Mouse (Mus musculus): ENCODE measurements around the gene Adh7.

Adh7 gene

GRCm38 (mm10) chr3:138224363-138224954 lies 6.9 kb downstream of the Adh7 start:
- DNase-seq (ENCODE audit: low spot score): no peak

GRCm38 (mm10) chr3:138225331-138225730 lies 7.8 kb downstream of the Adh7 start:
- DNase-seq (ENCODE audit: low spot score): no peak

GRCm38 (mm10) chr3:138225853-138226252 lies 8.3 kb downstream of the Adh7 start:
- no peak for DNase-seq (ENCODE audit: low spot score)

- no peak for DNase-seq (ENCODE audit: low spot score)
These were observed 8.9 kb downstream of the Adh7 start for GRCm38 (mm10) chr3:138226476-138226875.

DNA sequence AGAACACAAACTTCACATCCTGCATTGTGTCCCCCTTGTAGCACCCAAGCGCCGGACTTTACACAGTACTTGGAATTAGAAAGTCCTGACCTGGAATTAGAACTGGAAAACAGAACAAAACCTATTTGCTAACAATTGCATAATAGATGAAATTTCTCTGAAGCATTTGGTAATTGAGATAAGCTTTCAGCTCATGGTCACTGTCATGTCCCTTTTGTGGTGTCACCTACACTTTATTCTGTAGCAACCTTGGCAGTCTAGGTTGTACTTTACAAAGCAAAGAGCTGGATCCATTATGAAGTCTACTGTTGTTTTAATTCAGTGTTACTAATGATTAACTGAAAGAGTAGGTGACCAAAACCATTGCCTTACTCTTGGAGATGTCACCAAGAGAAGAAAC lies 9.5 kb downstream of the Adh7 start:
- no peak for DNase-seq (ENCODE audit: low spot score)

GRCm38 (mm10) chr3:138227782-138228181 lies 10.2 kb downstream of the Adh7 start:
- DNase-seq (ENCODE audit: low spot score): no peak

DNA sequence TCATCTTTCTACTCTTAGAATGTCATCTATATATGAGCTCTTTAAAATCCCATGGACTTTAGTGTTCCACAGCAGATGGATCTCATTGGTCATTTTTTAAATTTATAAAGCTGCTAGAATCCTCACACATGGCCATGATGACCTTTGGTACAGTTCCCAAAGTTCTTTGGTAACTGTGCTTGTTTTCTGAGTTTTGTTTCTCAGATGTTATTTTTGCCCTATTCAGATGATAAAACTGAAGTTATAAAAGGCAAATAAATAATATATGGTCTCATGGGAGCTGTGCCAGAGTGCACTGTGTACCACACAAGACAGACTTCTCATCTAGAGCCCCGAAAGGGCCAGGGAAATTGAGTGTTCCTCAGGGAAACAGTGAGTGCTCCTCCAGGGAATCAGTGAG lies 11.9 kb downstream of the Adh7 start:
- no peak for DNase-seq (ENCODE audit: low spot score)

- no peak for DNase-seq (ENCODE audit: low spot score)
These were observed 12.7 kb downstream of the Adh7 start for GRCm38 (mm10) chr3:138230266-138230665.

GRCm38 (mm10) chr3:138231531-138231930 lies 14.0 kb downstream of the Adh7 start:
- DNase-seq (ENCODE audit: low spot score): no peak

- no peak for DNase-seq (ENCODE audit: low spot score)
These were observed 19.1 kb downstream of the Adh7 start for GRCm38 (mm10) chr3:138236546-138237163.

GRCm38 (mm10) chr3:138238046-138238445 lies 20.5 kb downstream of the Adh7 start:
- DNase-seq (ENCODE audit: low spot score): no peak

DNA sequence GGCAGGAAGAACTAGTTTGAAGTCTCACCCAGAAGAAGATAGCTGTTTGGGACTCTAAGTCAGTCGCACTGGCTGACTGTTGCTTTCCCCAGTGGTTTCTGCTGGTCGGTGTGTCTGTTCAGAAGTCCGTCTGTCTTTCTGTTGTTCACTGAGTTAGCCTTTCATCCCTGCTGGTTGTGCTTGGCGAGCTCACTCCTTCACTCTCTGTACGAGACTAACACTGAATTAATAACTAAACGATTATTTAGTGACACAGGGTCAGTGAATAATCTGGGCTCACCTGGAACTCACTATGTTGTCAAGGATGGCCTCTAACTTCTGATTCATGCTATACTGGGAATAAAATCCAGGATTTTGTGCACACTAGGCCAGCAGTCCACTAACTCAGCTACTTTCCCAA lies 21.9 kb downstream of the Adh7 start:
- DNase-seq (ENCODE audit: low spot score): no peak

- DNase-seq (ENCODE audit: low spot score): no peak
These were observed 22.9 kb downstream of the Adh7 start for GRCm38 (mm10) chr3:138240411-138240810.

GRCm38 (mm10) chr3:138240942-138241341 lies 23.4 kb downstream of the Adh7 start:
- DNase-seq (ENCODE audit: low spot score): no peak

- DNase-seq (ENCODE audit: low spot score): no peak
These were observed 23.8 kb downstream of the Adh7 start for GRCm38 (mm10) chr3:138241371-138241770.

DNA sequence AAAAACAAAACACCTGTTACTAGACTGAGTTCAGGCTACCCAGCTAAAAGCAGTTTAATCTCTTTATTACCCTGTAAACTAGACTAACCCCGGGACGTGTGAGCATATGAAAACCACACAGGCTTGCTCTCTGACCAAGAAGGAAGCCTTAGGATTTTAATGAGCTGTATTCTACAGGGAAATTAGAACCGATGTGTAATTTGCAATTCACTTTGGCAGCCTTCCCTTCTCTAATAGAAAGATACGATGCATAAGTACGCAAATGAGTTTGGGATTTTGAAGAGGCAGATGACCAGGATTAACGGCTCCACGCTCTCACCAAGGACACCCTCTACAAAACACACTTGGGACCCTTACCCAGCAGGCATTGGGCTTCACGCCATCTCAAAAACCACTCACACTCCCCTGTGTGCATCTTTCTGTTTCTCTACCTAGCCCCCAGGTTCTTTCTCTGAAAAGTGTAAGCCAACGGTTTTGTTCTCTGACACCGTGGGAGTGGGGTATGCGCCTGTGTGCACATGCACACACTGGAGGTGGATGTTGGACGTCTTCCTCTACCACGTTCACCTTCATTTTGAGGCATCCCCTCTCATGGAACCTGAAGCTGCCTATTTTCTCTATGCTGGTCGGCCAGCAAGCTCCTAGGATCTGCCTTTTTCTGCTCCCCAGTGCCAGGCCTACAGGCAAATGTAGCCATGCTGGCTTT lies 24.6 kb downstream of the Adh7 start:
- no peak for DNase-seq (ENCODE audit: low spot score)

- DNase-seq (ENCODE audit: low spot score): no peak
These were observed 25.4 kb downstream of the Adh7 start for GRCm38 (mm10) chr3:138242933-138243332.

- DNase-seq (ENCODE audit: low spot score): no peak
These were observed 26.8 kb downstream of the Adh7 start for GRCm38 (mm10) chr3:138244338-138244874.

DNA sequence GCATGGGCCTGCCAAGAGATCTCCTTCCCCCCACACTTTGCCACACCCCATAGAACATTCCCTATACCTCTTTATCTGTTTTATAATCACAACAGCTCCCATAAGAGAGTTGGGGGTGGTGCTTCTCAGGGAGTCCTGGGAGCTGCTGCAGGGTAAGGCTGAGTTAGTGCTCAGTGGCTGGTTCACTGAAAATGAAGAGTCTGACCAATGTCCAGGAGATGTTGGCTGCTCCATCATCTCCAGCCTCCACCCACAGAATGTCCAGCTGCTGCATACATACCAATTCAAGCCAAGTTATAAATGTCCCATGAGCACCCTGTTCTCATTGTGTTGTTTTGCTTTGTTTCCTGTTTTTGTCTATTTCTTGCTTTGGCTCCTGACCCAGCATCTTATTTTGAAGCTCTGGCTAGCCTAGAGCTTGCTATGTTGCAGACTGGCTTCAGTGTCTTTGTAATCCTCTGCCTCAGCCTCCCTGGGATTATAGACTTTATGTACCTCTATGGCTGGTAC lies 29.0 kb downstream of the Adh7 start:
- no peak for DNase-seq (ENCODE audit: low spot score)

DNA sequence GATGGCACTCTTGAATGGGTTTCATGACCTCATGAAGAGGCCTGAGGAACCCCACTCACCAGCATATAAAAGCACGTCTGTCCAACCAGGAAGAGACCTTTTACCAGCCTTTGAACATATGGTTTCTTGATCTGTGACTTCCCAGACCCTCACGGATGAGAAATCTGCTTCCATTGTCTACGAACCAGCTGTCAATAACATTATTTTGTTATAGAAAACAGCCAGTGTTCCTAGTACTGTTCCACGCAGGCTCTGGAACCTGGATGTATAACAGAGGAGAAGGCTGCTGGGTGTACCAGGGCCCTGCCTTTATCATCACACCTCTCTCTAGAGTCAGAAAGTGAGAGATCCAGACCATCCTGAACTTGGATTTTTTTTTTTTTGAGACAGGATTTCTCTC lies 29.7 kb downstream of the Adh7 start:
- no peak for DNase-seq (ENCODE audit: low spot score)

- DNase-seq (ENCODE audit: low spot score): no peak
These were observed 30.5 kb downstream of the Adh7 start for GRCm38 (mm10) chr3:138248011-138248410.

- no peak for DNase-seq (ENCODE audit: low spot score)
These were observed 31.2 kb downstream of the Adh7 start for GRCm38 (mm10) chr3:138248746-138249145.

DNA sequence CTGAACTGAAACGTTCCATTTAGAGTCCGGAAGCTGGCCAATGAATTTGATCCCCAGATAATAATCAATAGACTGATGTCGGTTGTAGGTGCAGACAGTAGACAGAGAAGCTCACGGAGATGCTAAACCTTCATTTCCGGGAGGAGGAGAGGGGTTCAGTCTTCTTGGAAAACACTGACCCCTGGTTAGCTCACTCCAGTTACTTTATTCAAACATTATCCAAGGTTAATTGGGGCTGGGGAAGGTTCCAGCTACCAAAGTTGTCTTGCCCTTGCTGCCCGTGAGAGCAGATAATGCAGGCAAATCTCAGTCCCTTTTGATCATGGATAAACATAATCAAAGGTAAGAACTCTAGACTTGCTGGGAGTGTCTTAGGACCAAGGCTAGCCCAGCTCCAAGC lies 33.6 kb downstream of the Adh7 start:
- DNase-seq (ENCODE audit: low spot score): no peak

Measured in T-cell, adult 2 months (primary cell).